Mouse (Mus musculus) MEL (cell line): ENCODE results near the gene Ssr1. TPM values are rescaled to one million over a fixed set of nuclear protein-coding genes. Genes with fewer than 3 reads are reported as not detected.

ENCODE experiments used
- DNase-seq: peaks from one replicate; pipeline ENCODE4 v3.0.0; 2011; ENCODE audit warnings: low read depth, low spot score
- H3K27ac ChIP-seq: 2 replicates; pipeline ENCODE4 v1.5.1; 2012; ENCODE audit warnings: low read depth, mild to moderate bottlenecking, control low read depth, low read length, moderate library complexity; ENCODE audit not compliant: control insufficient read depth
- H3K27me3 ChIP-seq, 2 experiments: fragments of 150-350 bp in 1 of 2; sonication (generic) in 1 of 2; 2 replicates each; pipeline ENCODE4 v1.6.1; 2012; ENCODE audit warnings: low read length in 2 of 2, mild to moderate bottlenecking in 2 of 2, improper control_type of control experiment in 1 of 2, moderate library complexity in 1 of 2; ENCODE audit not compliant: insufficient read depth in 2 of 2, control insufficient read depth in 1 of 2
- H3K36me3 ChIP-seq, 2 experiments: 2 replicates each; pipeline ENCODE4 v1.6.1; 2012 to 2014; ENCODE audit warnings: low read length in 2 of 2, improper control_type of control experiment in 1 of 2, inconsistent platforms in 1 of 2, mild to moderate bottlenecking in 1 of 2; ENCODE audit not compliant: insufficient read depth in 2 of 2, control insufficient read depth in 1 of 2
- H3K4me1 ChIP-seq, 2 experiments: fragments of 150-350 bp in 1 of 2; sonication (generic) in 1 of 2; 2 replicates each; pipeline ENCODE4 v1.6.1; 2012; ENCODE audit warnings: low read length in 2 of 2, improper control_type of control experiment in 1 of 2, mild to moderate bottlenecking in 1 of 2; ENCODE audit not compliant: insufficient read depth in 2 of 2, control insufficient read depth in 1 of 2
- H3K4me3 ChIP-seq, 2 experiments: fragments of 150-350 bp in 1 of 2; sonication (generic) in 1 of 2; 2 replicates each; pipeline ENCODE4 v1.5.1; 2012; ENCODE audit warnings: low read depth in 2 of 2, low read length in 2 of 2, mild to moderate bottlenecking in 2 of 2, moderate library complexity in 2 of 2, control low read depth in 1 of 2, improper control_type of control experiment in 1 of 2; ENCODE audit not compliant: control insufficient read depth in 1 of 2, insufficient read depth in 1 of 2
- H3K79me2 ChIP-seq: 2 replicates; pipeline ENCODE4 v1.6.1; 2012; ENCODE audit warnings: mild to moderate bottlenecking, low read length, moderate library complexity; ENCODE audit not compliant: control insufficient read depth, poor library complexity, insufficient read depth
- H3K9ac ChIP-seq: 2 replicates; pipeline ENCODE4 v1.6.1; 2012; ENCODE audit warnings: low read depth, mild to moderate bottlenecking, control low read depth, low read length, moderate library complexity; ENCODE audit not compliant: control insufficient read depth, poor library complexity, severe bottlenecking
- H3K9me3 ChIP-seq: fragments of 150-350 bp; sonication (generic); replicated peaks from 2 replicates; pipeline ENCODE4 v1.6.1; 2012; ENCODE audit warnings: mild to moderate bottlenecking, low read length, improper control_type of control experiment, moderate library complexity; ENCODE audit not compliant: insufficient read depth
- BHLHE40 ChIP-seq: IDR thresholded peaks from 2 replicates; pipeline ENCODE4 v1.6.1; 2012; ENCODE audit warnings: low read depth, mild to moderate bottlenecking, inconsistent platforms, low read length, improper control_type of control experiment, borderline replicate concordance
- CHD1 ChIP-seq: IDR thresholded peaks from 2 replicates; pipeline ENCODE4 v1.6.1; 2012; ENCODE audit warnings: low read depth, mild to moderate bottlenecking, inconsistent platforms, low read length, improper control_type of control experiment
- CHD2 ChIP-seq: IDR thresholded peaks from 2 replicates; pipeline ENCODE4 v1.6.1; 2011; ENCODE audit warnings: low read length, improper control_type of control experiment
- CTCF ChIP-seq, 3 experiments: IDR thresholded peaks in 2 of 3; conservative IDR thresholded peaks in 1 of 3; 2 replicates each; pipeline ENCODE4 v1.5.1; 2011 to 2012; ENCODE audit warnings: low read length in 3 of 3, low read depth in 2 of 3, mild to moderate bottlenecking in 2 of 3, improper control_type of control experiment in 1 of 3, inconsistent platforms in 1 of 3, mixed read lengths in 1 of 3, moderate library complexity in 1 of 3; ENCODE audit not compliant: control insufficient read depth in 1 of 3, insufficient read depth in 1 of 3, poor library complexity in 1 of 3, severe bottlenecking in 1 of 3
- E2F4 ChIP-seq: IDR thresholded peaks from 2 replicates; pipeline ENCODE4 v1.6.1; 2011; ENCODE audit warnings: low read depth, low read length, improper control_type of control experiment, borderline replicate concordance
- ELF1 ChIP-seq: IDR thresholded peaks from 2 replicates; pipeline ENCODE4 v1.6.1; 2014; ENCODE audit warnings: low read depth, mild to moderate bottlenecking, inconsistent platforms, low read length, improper control_type of control experiment, moderate library complexity
- ETS1 ChIP-seq: IDR thresholded peaks from 2 replicates; pipeline ENCODE4 v1.6.1; 2012; ENCODE audit warnings: low read depth, mild to moderate bottlenecking, inconsistent platforms, low read length, improper control_type of control experiment, moderate library complexity
- GABPA ChIP-seq: IDR thresholded peaks from 2 replicates; pipeline ENCODE4 v1.6.1; 2012; ENCODE audit warnings: low read depth, mild to moderate bottlenecking, inconsistent platforms, low read length, improper control_type of control experiment, moderate library complexity
- HCFC1 ChIP-seq: IDR thresholded peaks from 2 replicates; pipeline ENCODE4 v1.6.1; 2012; ENCODE audit warnings: low read depth, mild to moderate bottlenecking, inconsistent platforms, low read length, improper control_type of control experiment, moderate library complexity
- JUND ChIP-seq: IDR thresholded peaks from 2 replicates; pipeline ENCODE4 v1.6.1; 2011; ENCODE audit warnings: low read depth, mild to moderate bottlenecking, improper control_type of control experiment, low read length
- MAFK ChIP-seq: IDR thresholded peaks from 2 replicates; pipeline ENCODE4 v1.6.1; 2011; ENCODE audit warnings: low read depth, mild to moderate bottlenecking, low read length, improper control_type of control experiment, borderline replicate concordance
- MAX ChIP-seq: IDR thresholded peaks from 2 replicates; pipeline ENCODE4 v1.6.1; 2011; ENCODE audit warnings: low read length, improper control_type of control experiment
- MAZ ChIP-seq: IDR thresholded peaks from 2 replicates; pipeline ENCODE4 v1.6.1; 2012; ENCODE audit warnings: low read depth, mild to moderate bottlenecking, inconsistent platforms, low read length, improper control_type of control experiment
- MYB ChIP-seq: IDR thresholded peaks from 2 replicates; pipeline ENCODE4 v1.6.1; 2011; ENCODE audit warnings: mild to moderate bottlenecking, low read depth, low read length, improper control_type of control experiment
- NRF1 ChIP-seq: IDR thresholded peaks from 2 replicates; pipeline ENCODE4 v1.6.1; 2014; ENCODE audit warnings: low read depth, mild to moderate bottlenecking, inconsistent platforms, low read length, improper control_type of control experiment, moderate library complexity; ENCODE audit not compliant: poor library complexity, insufficient read depth, severe bottlenecking
- POLR2A ChIP-seq, 2 experiments: IDR thresholded peaks; 2 replicates each; pipeline ENCODE4 v1.6.1; 2011 to 2012; ENCODE audit warnings: low read length in 2 of 2, mild to moderate bottlenecking in 2 of 2, control low read depth in 1 of 2, improper control_type of control experiment in 1 of 2, low read depth in 1 of 2, moderate library complexity in 1 of 2; ENCODE audit not compliant: control insufficient read depth in 1 of 2, insufficient read depth in 1 of 2, poor library complexity in 1 of 2
- POLR2AphosphoS2 ChIP-seq: IDR thresholded peaks from 2 replicates; pipeline ENCODE4 v1.6.1; 2011; ENCODE audit warnings: low read length, improper control_type of control experiment
- POLR2AphosphoS5 ChIP-seq: IDR thresholded peaks from 2 replicates; pipeline ENCODE4 v1.6.1; 2012; ENCODE audit warnings: low read depth, borderline replicate concordance, mild to moderate bottlenecking, inconsistent platforms, low read length, moderate library complexity, mixed read lengths
- RCOR1 ChIP-seq: IDR thresholded peaks from 2 replicates; pipeline ENCODE4 v1.6.1; 2012; ENCODE audit warnings: low read depth, mild to moderate bottlenecking, inconsistent platforms, low read length, improper control_type of control experiment
- SIN3A ChIP-seq: IDR thresholded peaks from 2 replicates; pipeline ENCODE4 v1.6.1; 2012; ENCODE audit warnings: low read length, improper control_type of control experiment, inconsistent platforms
- TCF12 ChIP-seq: IDR thresholded peaks from 2 replicates; pipeline ENCODE4 v1.6.1; 2014; ENCODE audit warnings: low read depth, mild to moderate bottlenecking, inconsistent platforms, low read length, improper control_type of control experiment, moderate library complexity
- UBTF ChIP-seq: IDR thresholded peaks from 2 replicates; pipeline ENCODE4 v1.6.1; 2012; ENCODE audit warnings: low read depth, mild to moderate bottlenecking, inconsistent platforms, low read length, improper control_type of control experiment, moderate library complexity, borderline replicate concordance; ENCODE audit not compliant: insufficient read depth
- ZC3H11A ChIP-seq: IDR thresholded peaks from 2 replicates; pipeline ENCODE4 v1.6.1; 2012; ENCODE audit warnings: low read depth, mild to moderate bottlenecking, inconsistent platforms, low read length, improper control_type of control experiment
- ZKSCAN1 ChIP-seq: IDR thresholded peaks from 2 replicates; pipeline ENCODE4 v1.6.1; 2012; ENCODE audit warnings: low read depth, mild to moderate bottlenecking, inconsistent platforms, low read length, improper control_type of control experiment, moderate library complexity
- polyA plus RNA-seq, 2 experiments: library from polyadenylated mRNA; stranded (reverse) in 1 of 2; unstranded in 1 of 2; fragments of >175 nt in 1 of 2; fragments of >200 nt in 1 of 2; gene quantifications; 2 replicates each; pipeline versions ENCODE4 v1.2.1 to v1.2.4; 2012; ENCODE audit warnings: low replicate concordance in 2 of 2, low read depth in 1 of 2; ENCODE audit not compliant: insufficient read length in 2 of 2, insufficient read depth in 1 of 2, missing spikeins in 1 of 2
- total RNA-seq: library from RNA; depleted of rRNA; stranded (reverse); fragments of 300-350 nt; gene quantifications from 2 replicates; pipeline ENCODE4 v1.2.3, GENCODE M21; 2012

Gene Ssr1
- total and polyA plus RNA-seq, 3 experiments = 30.9 to 104 (median 77.2) TPM

GRCm38 (mm10) chr13:37958498-37959238 lies 35.3 kb downstream of the Ssr1 start (continued):
- TF ChIP-seq MAFK = 0 out of 2 replicates have a peak, but pooled peaks have one; percentile 52
- peak; percentile 75; the same call in 1 of the 2 replicates for TF ChIP-seq POLR2AphosphoS5
- no peak for TF ChIP-seq E2F4
- TF ChIP-seq BHLHE40 = 0 out of 2 replicates have a peak, but pooled peaks have one; percentile 22

- Histone ChIP-seq H3K27ac (no peak overlapping the region), H3K9me3 (no peaks in the 10 kb centered on the region), H3K79me2 (no peaks in the 10 kb centered on the region), H3K27me3 (no peaks in the 10 kb centered on the region), H3K4me1 (peaks cover 2 to 12% of the 10 kb centered on the region in 2 experiments; a peak in 3 of 4 replicates), H3K4me3 (no peak overlapping the region), H3K9ac (no peak overlapping the region), H3K36me3 (peaks cover 4 to 7% of the 10 kb centered on the region in 2 experiments; a peak in 2 of 4 replicates)
- TF ChIP-seq CTCF (IDR thresholded peaks at IDR 0.05 in 2 of 3, conservative IDR thresholded peaks at IDR 0.05 in 1 of 3; ENCODE audit: control insufficient read depth in 1 of 3, insufficient read depth in 1 of 3, low read depth in 2 of 3, low read length in 3 of 3, poor library complexity in 1 of 3, severe bottlenecking in 1 of 3) (no peak), CHD1 (no peak), SIN3A (no peak), ETS1 (no peak), MAX (no peak), POLR2AphosphoS5 (no peak), ELF1 (no peak), POLR2A (IDR thresholded peaks at IDR 0.05; ENCODE audit: control insufficient read depth in 1 of 2, insufficient read depth in 1 of 2, low read depth in 1 of 2, low read length in 2 of 2, poor library complexity in 1 of 2) (no peak), MAZ (no peak), ZKSCAN1 (no peak), E2F4 (no peak), GABPA (no peak), MYB (no peak), CHD2 (no peak)
- DNase-seq = no peak
These were observed 39.7 kb downstream of the Ssr1 start for GRCm38 (mm10) chr13:37954318-37954717.

- H3K79me2 ChIP-seq = no peaks in the 10 kb centered on the region
- TF ChIP-seq TCF12 = no peak
- TF ChIP-seq ZKSCAN1 = no peak
- TF ChIP-seq MYB = no peak
- no peak for TF ChIP-seq SIN3A
- TF ChIP-seq CHD2 = no peak
- no peak for TF ChIP-seq NRF1
- no peak for TF ChIP-seq JUND
- no peak for TF ChIP-seq MAFK
- no peak for TF ChIP-seq ELF1
- TF ChIP-seq ZC3H11A = no peak
- no peak for TF ChIP-seq UBTF
- TF ChIP-seq RCOR1 = no peak
- no peak for TF ChIP-seq HCFC1
- no peak for TF ChIP-seq POLR2AphosphoS2
- no peak for TF ChIP-seq BHLHE40
- no peak for TF ChIP-seq MAZ
- TF ChIP-seq, all 39 proteins: peak for 0
- no peak overlapping the region for H3K4me3 ChIP-seq
- H3K36me3 ChIP-seq = peaks cover 5 to 7% of the 10 kb centered on the region in 2 experiments; a peak in 2 of 4 replicates
- H3K27me3 ChIP-seq = no peaks in the 10 kb centered on the region
- no peak overlapping the region for H3K9ac ChIP-seq
- H3K27ac ChIP-seq = no peak overlapping the region
- H3K9me3 ChIP-seq = no peaks in the 10 kb centered on the region
- peaks cover 2 to 7% of the 10 kb centered on the region in 2 experiments; a peak in 2 of 4 replicates for H3K4me1 ChIP-seq
- DNase-seq = no peak
These were observed 41.0 kb downstream of the Ssr1 start for GRCm38 (mm10) chr13:37952981-37953380.
